Mouse (Mus musculus): ENCODE data around the gene Arhgef6. TPM values are rescaled to one million over a fixed set of nuclear protein-coding genes. Genes with fewer than 3 reads are reported as not detected.

The Arhgef6 gene
- polyA plus RNA-seq, 1 experiment from 2014 or later, result 4.9 TPM

DNA sequence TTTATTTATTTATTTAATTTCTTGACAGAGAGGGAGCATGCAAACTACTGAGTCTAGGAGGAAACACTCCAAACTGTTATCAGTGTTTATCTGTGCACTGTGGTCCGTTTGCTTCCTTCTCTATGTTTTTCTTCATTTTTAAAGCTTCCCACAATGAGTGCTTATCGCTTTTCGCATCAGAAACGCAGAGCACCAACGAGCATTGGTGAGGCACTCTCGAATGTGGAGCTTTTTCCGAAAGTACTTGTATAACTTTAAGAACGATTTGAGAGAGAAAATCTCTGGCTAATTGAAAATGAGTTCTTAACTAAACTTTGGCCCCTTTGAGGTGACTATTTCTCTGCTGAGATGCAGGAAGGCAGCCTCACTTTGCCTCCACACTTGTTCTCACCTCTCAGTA lies 151.2 kb downstream of the Arhgef6 start:
- Histone ChIP-seq H3K27ac (ENCODE audit: low read depth, low read length) (no peak overlapping the region), H3K4me3 (ENCODE audit: low read depth, low read length) (no peak overlapping the region), H3K4me2 (ENCODE audit: low read depth, low read length) (no peak overlapping the region), H3K36me3 (ENCODE audit: control insufficient read depth, insufficient read depth, low read length) (no peaks in the 10 kb centered on the region), H3K9ac (replicated peaks; ENCODE audit: low read depth, low read length) (no peak overlapping the region), H3K27me3 (ENCODE audit: control insufficient read depth, insufficient read depth, low read length) (no peaks in the 10 kb centered on the region), H3K4me1 (ENCODE audit: control insufficient read depth, insufficient read depth, low read length) (no peaks in the 10 kb centered on the region), H3K9me3 (ENCODE audit: control insufficient read depth, low read length) (no peaks in the 10 kb centered on the region)
- ATAC-seq (ENCODE audit: low read depth), result no peak
- 88% methylated on average over 8 of the region's 8 CpGs for WGBS

DNA sequence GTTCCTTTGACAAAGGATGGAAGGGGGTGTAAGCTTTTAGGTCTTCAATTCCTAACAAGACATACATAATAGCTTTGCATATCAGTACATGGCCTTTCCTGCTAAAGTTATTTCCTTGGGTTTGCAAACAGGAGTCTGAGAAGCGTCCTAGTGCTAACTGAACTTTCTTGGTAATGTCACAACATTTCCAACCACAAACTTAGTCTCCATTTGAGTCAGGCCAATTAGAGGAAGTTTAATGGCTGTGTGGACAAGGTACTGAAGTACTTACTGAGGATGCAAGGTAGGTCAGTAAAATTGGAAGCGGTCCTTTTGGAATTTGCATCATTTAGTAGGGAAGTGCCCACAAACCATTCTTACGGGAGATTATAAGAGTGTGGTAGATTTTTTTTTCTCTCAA lies 155.2 kb downstream of the Arhgef6 start:
- H3K9me3 ChIP-seq (ENCODE audit: control insufficient read depth, low read length), result no peaks in the 10 kb centered on the region
- H3K36me3 ChIP-seq (ENCODE audit: control insufficient read depth, insufficient read depth, low read length), result no peaks in the 10 kb centered on the region
- 89% methylated on average over 3 of the region's 3 CpGs for WGBS
- no peaks in the 10 kb centered on the region for H3K4me1 ChIP-seq (ENCODE audit: control insufficient read depth, insufficient read depth, low read length)
- H3K9ac ChIP-seq (replicated peaks; ENCODE audit: low read depth, low read length), result no peak overlapping the region
- ATAC-seq (ENCODE audit: low read depth), result no peak
- H3K27me3 ChIP-seq (ENCODE audit: control insufficient read depth, insufficient read depth, low read length), result no peaks in the 10 kb centered on the region
- H3K27ac ChIP-seq (ENCODE audit: low read depth, low read length), result no peak overlapping the region
- H3K4me2 ChIP-seq (ENCODE audit: low read depth, low read length), result no peak overlapping the region
- H3K4me3 ChIP-seq (ENCODE audit: low read depth, low read length), result no peak overlapping the region

DNA sequence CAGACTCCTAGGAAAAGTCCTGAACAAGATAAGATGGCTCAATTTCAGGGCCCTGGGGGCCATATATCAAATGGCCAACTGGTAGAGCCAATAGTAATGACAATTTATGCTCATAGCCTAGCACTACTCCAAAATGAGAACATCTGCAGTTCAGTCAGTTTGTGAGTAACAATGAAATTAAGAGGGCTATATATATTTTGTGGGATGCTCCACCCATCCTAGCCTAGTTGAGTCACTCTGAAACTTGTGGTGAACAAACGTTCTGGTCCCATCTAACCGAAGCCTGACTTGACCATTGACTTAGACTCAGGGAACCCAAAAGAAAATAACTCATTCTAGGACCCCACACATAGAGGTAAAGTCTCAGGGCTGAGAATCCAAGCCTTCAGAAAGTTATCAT lies 156.1 kb downstream of the Arhgef6 start:
- 82% methylated on average over 2 of the region's 2 CpGs for WGBS

More for the DNA sequence above, 156.1 kb downstream of the Arhgef6 start:
- no peaks in the 10 kb centered on the region for H3K27me3 ChIP-seq (ENCODE audit: control insufficient read depth, insufficient read depth, low read length)
- no peak overlapping the region for H3K4me3 ChIP-seq (ENCODE audit: low read depth, low read length)
- no peak overlapping the region for H3K9ac ChIP-seq (replicated peaks; ENCODE audit: low read depth, low read length)
- no peaks in the 10 kb centered on the region for H3K9me3 ChIP-seq (ENCODE audit: control insufficient read depth, low read length)
- H3K36me3 ChIP-seq (ENCODE audit: control insufficient read depth, insufficient read depth, low read length), result no peaks in the 10 kb centered on the region
- no peak overlapping the region for H3K4me2 ChIP-seq (ENCODE audit: low read depth, low read length)
- H3K4me1 ChIP-seq (ENCODE audit: control insufficient read depth, insufficient read depth, low read length), result no peaks in the 10 kb centered on the region
- no peak for ATAC-seq (ENCODE audit: low read depth)
- H3K27ac ChIP-seq (ENCODE audit: low read depth, low read length), result no peak overlapping the region

Other genes with a start within 250 kb of the Arhgef6 start
- not detected in 2 replicates for gene Cd40lg, start 126.6 kb downstream of the Arhgef6 start, polyA plus RNA-seq (2014; fragmentation: Nextera tagmentation; extraction: Ambion mirVana)
- gene Rbmx, start 54.3 kb upstream of the Arhgef6 start, polyA plus RNA-seq (2014; fragmentation: Nextera tagmentation; extraction: Ambion mirVana), result 190 and 220 TPM in 2 replicates
- gene Gm364, start 70.4 kb upstream of the Arhgef6 start, polyA plus RNA-seq (2014; fragmentation: Nextera tagmentation; extraction: Ambion mirVana), result not detected in 2 replicates
- 0.46 and 0.82 TPM in 2 replicates for gene Gpr101, start 165.0 kb upstream of the Arhgef6 start, polyA plus RNA-seq (2014; fragmentation: Nextera tagmentation; extraction: Ambion mirVana)

Measured in neural tube, embryonic 14.5 days (tissue).